Mouse (Mus musculus) lung, postnatal 0 days (tissue): Measurements from ENCODE around the gene Sertad2.

Source experiments
- CTCF ChIP-seq: IDR thresholded peaks from 2 replicates; pipeline ENCODE4 v1.5.1; 2016; ENCODE audit warnings: antibody characterized with exemption, mild to moderate bottlenecking
- EP300 ChIP-seq: IDR thresholded peaks from 2 replicates; pipeline ENCODE4 v1.6.1; 2016; ENCODE audit warnings: antibody characterized with exemption, mild to moderate bottlenecking, control low read depth

DNA sequence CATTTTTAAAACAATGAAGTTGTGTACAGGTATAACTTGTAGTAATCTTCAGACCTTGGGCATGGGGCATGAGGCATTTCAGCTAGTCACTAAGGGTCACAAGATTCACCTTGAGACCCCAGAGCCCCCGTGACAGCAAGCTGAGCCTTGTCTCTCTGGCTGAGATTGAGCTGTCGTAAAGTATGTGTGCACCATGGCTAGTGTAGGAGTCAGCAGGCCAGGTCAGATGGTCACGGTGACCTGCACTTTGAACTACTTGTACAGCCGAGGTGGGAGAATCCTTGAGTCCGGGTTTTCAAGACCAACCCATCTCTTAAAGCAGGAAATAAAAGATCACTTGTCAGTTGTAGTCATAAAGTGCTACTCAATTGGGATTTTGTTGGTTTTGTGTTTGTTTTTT is 100.1 kb downstream of the Sertad2 start:
- TF ChIP-seq CTCF (no peak), EP300 (no peak)
